Mouse (Mus musculus) stomach, embryonic 15.5 days (tissue): ENCODE results near the gene Tgm7. TPM values are rescaled to one million over a fixed set of nuclear protein-coding genes. Genes with fewer than 3 reads are reported as not detected.

ENCODE experiments used
- ATAC-seq: fragments of 200-750 bp; cut with Nextera tagmentation; 2 replicates; pipeline ENCODE4 v1.8.0; 2017; ENCODE audit warnings: low read depth, moderate number of reproducible peaks, moderate TSS enrichment; ENCODE audit not compliant: insufficient read depth, low FRiP score
- H3K27ac ChIP-seq: fragments of 300-500 bp; sonication (generic); 2 replicates; pipeline ENCODE4 v1.5.1; 2015; ENCODE audit warnings: mild to moderate bottlenecking, inconsistent platforms
- H3K27me3 ChIP-seq: fragments of 300-500 bp; sonication (generic); replicated peaks from 2 replicates; pipeline ENCODE4 v1.6.1; 2015; ENCODE audit warnings: inconsistent platforms
- H3K36me3 ChIP-seq: fragments of 300-500 bp; sonication (generic); 2 replicates; pipeline ENCODE4 v1.6.1; 2015; ENCODE audit warnings: inconsistent platforms
- H3K4me1 ChIP-seq: fragments of 300-500 bp; sonication (generic); 2 replicates; pipeline ENCODE4 v1.6.1; 2015; ENCODE audit warnings: inconsistent platforms
- H3K4me2 ChIP-seq: fragments of 300-500 bp; sonication (generic); 2 replicates; pipeline ENCODE4 v1.6.1; 2015; ENCODE audit warnings: mild to moderate bottlenecking, inconsistent platforms
- H3K4me3 ChIP-seq: fragments of 300-500 bp; sonication (generic); replicated peaks from 2 replicates; pipeline ENCODE4 v1.5.1; 2015; ENCODE audit warnings: inconsistent platforms
- H3K9ac ChIP-seq: fragments of 300-500 bp; sonication (generic); 2 replicates; pipeline ENCODE4 v1.6.1; 2015; ENCODE audit warnings: inconsistent platforms
- H3K9me3 ChIP-seq: fragments of 300-500 bp; sonication (generic); 2 replicates; pipeline ENCODE4 v1.6.1; 2016; ENCODE audit warnings: inconsistent platforms
- WGBS: fragments of 180-500 bp; shearing (Covaris S2); methylation state at CpG from one replicate; pipeline ENCODE4 v1.1.7; 2015; 5-methylcytosine and 5-hydroxymethylcytosine counted together
- polyA plus RNA-seq: library from polyadenylated mRNA; unstranded; fragments of >200 nt; fragmentation: Nextera tagmentation; extraction: Ambion mirVana; gene quantifications from 2 replicates; pipeline ENCODE4 v1.2.1, GENCODE M21; 2015

Gene Tgm7
- polyA plus RNA-seq, 1 experiment from 2014 or later: 0.40 TPM

DNA sequence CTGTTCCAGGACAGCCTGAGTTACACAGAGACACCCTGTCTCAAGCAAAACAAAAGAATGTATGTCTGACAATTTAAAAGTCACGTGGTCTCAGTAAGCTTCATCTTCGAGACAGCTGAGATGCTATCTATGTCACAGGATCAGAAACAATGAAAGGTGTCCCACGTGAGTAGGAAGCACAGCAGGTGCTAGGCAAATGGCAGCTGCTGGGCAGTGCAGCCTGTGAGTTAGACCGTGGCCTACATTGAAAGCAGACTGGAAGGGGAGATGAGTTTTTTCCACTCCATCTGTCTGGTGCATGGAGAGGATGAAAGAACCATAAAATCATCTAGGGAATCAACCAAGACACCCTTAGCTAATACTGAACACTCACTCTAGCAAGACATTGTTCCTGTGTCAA, 42.5 kb downstream of the Tgm7 start:
- Histone ChIP-seq H3K36me3 (no peaks in the 10 kb centered on the region), H3K9me3 (no peaks in the 10 kb centered on the region), H3K9ac (no peak overlapping the region), H3K4me3 (no peak overlapping the region), H3K4me2 (no peak overlapping the region), H3K27ac (no peak overlapping the region), H3K4me1 (no peaks in the 10 kb centered on the region), H3K27me3 (no peaks in the 10 kb centered on the region)
- no peak for ATAC-seq
- 59% methylated on average over 4 of the region's 4 CpGs for WGBS

GRCm38 (mm10) chr2:121061315-121061714, 48.3 kb downstream of the Tgm7 start:
- H3K9me3 ChIP-seq: no peaks in the 10 kb centered on the region
- H3K27me3 ChIP-seq: no peaks in the 10 kb centered on the region
- H3K4me3 ChIP-seq: no peak overlapping the region
- 52% methylated on average over 2 of the region's 2 CpGs for WGBS
- no peak overlapping the region for H3K27ac ChIP-seq
- H3K4me1 ChIP-seq: no peaks in the 10 kb centered on the region
- H3K36me3 ChIP-seq: no peaks in the 10 kb centered on the region
- no peak overlapping the region for H3K9ac ChIP-seq
- ATAC-seq: no peak
- no peak overlapping the region for H3K4me2 ChIP-seq

- Histone ChIP-seq H3K27ac (no peak overlapping the region), H3K9me3 (no peaks in the 10 kb centered on the region), H3K27me3 (no peaks in the 10 kb centered on the region), H3K36me3 (no peaks in the 10 kb centered on the region), H3K4me2 (no peak overlapping the region), H3K9ac (no peak overlapping the region), H3K4me1 (no peaks in the 10 kb centered on the region), H3K4me3 (no peak overlapping the region)
- WGBS: 50% methylated on average over 6 of the region's 6 CpGs
- ATAC-seq: no peak
These were observed 51.6 kb downstream of the Tgm7 start for GRCm38 (mm10) chr2:121057997-121058396.

GRCm38 (mm10) chr2:121055915-121056314, 53.7 kb downstream of the Tgm7 start:
- Histone ChIP-seq H3K27me3 (no peaks in the 10 kb centered on the region), H3K4me2 (no peak overlapping the region), H3K27ac (no peak overlapping the region), H3K9me3 (no peaks in the 10 kb centered on the region), H3K36me3 (no peaks in the 10 kb centered on the region), H3K4me1 (no peaks in the 10 kb centered on the region), H3K4me3 (no peak overlapping the region), H3K9ac (no peak overlapping the region)
- peak; percentile 73 for ATAC-seq
- 79% methylated on average over 6 of the region's 6 CpGs for WGBS

DNA sequence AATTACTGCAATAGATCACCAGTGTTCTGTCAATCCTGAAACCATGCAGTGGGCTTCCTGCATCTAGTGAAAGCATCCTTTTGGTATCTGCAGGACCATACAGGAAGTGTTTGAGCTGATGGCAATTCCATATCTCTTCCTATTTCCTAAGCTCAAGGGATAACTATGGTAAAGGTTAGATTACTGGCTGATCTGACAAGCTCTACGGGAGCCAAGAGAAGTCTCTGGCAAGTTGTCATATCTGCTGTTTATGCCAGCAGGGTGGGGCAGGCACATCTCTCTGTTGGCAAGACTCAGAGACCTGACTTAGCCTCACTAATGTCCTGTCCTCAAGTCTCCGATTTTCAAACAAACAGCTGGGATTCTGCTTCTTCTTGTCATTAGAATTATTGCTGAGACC, 55.5 kb downstream of the Tgm7 start:
- H3K4me2 ChIP-seq: no peak overlapping the region
- H3K9me3 ChIP-seq: no peaks in the 10 kb centered on the region
- H3K36me3 ChIP-seq: no peaks in the 10 kb centered on the region
- ATAC-seq: no peak
- H3K9ac ChIP-seq: no peak overlapping the region
- no peak overlapping the region for H3K27ac ChIP-seq
- no peak overlapping the region for H3K4me3 ChIP-seq
- no peaks in the 10 kb centered on the region for H3K27me3 ChIP-seq
- 69% methylated on average over 2 of the region's 2 CpGs for WGBS
- H3K4me1 ChIP-seq: no peaks in the 10 kb centered on the region

- no peak overlapping the region for H3K27ac ChIP-seq
- no peak overlapping the region for H3K9ac ChIP-seq
- H3K4me3 ChIP-seq: no peak overlapping the region
- no peaks in the 10 kb centered on the region for H3K27me3 ChIP-seq
- WGBS: 86% methylated on average over 5 of the region's 5 CpGs
- no peaks in the 10 kb centered on the region for H3K36me3 ChIP-seq
- ATAC-seq: no peak
- H3K4me2 ChIP-seq: no peak overlapping the region
- no peaks in the 10 kb centered on the region for H3K4me1 ChIP-seq
- no peaks in the 10 kb centered on the region for H3K9me3 ChIP-seq
These were observed 57.4 kb downstream of the Tgm7 start for GRCm38 (mm10) chr2:121052176-121052575.

DNA sequence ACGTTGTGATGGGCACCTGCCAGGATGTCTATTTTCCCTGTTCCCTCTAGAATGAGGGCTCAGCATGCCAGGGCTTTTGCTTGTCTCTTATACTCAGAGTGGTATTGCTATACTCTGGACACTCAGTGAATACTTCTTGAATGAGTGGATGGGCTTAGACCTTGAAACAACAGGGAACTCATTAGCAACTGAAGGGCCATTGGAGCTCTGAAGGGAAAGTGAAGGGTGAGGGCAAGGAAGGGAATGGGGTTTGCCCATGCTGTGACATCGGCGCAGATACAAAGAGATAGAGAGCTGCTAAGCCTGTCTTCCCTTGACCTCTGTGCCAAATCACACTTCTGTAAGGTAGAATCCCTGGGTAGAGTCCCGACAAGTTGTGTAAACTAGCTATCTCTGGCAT, 63.9 kb downstream of the Tgm7 start:
- 80% methylated on average over 4 of the region's 4 CpGs for WGBS
- H3K9ac ChIP-seq: no peak overlapping the region
- no peak overlapping the region for H3K27ac ChIP-seq
- H3K9me3 ChIP-seq: no peaks in the 10 kb centered on the region
- H3K4me3 ChIP-seq: no peak overlapping the region
- H3K4me1 ChIP-seq: no peaks in the 10 kb centered on the region
- no peak overlapping the region for H3K4me2 ChIP-seq
- H3K27me3 ChIP-seq: no peaks in the 10 kb centered on the region
- no peak for ATAC-seq
- no peaks in the 10 kb centered on the region for H3K36me3 ChIP-seq

Other genes with a start within 250 kb of the Tgm7 start
- 21.5 and 22.9 TPM in 2 replicates for gene Ubr1, start 139.1 kb downstream of the Tgm7 start, polyA plus RNA-seq
- 3.5 and 4.9 TPM in 2 replicates for gene Tmem62, start 132.8 kb downstream of the Tgm7 start, polyA plus RNA-seq
- gene Ccndbp1, start 101.4 kb downstream of the Tgm7 start, polyA plus RNA-seq: 33.6 and 35.0 TPM in 2 replicates
- 6.0 and 12.2 TPM in 2 replicates for gene Epb42, start 72.7 kb downstream of the Tgm7 start, polyA plus RNA-seq
- gene Tgm5, start 24.0 kb downstream of the Tgm7 start, polyA plus RNA-seq: 0.17 and 0.31 TPM in 2 replicates
- 19.1 and 19.5 TPM in 2 replicates for gene Adal, start 30.6 kb upstream of the Tgm7 start, polyA plus RNA-seq
- 20.1 and 23.1 TPM in 2 replicates for gene Lcmt2, start 30.9 kb upstream of the Tgm7 start, polyA plus RNA-seq
- 50.5 and 51.0 TPM in 2 replicates for gene Tubgcp4, start 60.9 kb upstream of the Tgm7 start, polyA plus RNA-seq
- 8.6 and 9.7 TPM in 2 replicates for gene Zscan29, start 61.3 kb upstream of the Tgm7 start, polyA plus RNA-seq
- 51.9 and 60.6 TPM in 2 replicates for gene Trp53bp1, start 161.6 kb upstream of the Tgm7 start, polyA plus RNA-seq
- 4.0 and 5.3 TPM in 2 replicates for gene Map1a, start 179.8 kb upstream of the Tgm7 start, polyA plus RNA-seq
- gene Ppip5k1, start 245.6 kb upstream of the Tgm7 start, polyA plus RNA-seq: 16.7 and 18.1 TPM in 2 replicates
- gene Ckmt1, start 247.9 kb upstream of the Tgm7 start, polyA plus RNA-seq: 157 and 165 TPM in 2 replicates